Mouse (Mus musculus) testis, adult 2 months (tissue): ENCODE measurements around the gene Coro1a.

Experiments
- CTCF ChIP-seq: fragments of 200-500 bp; IDR thresholded peaks from 2 replicates; pipeline ENCODE4 v1.5.1; 2012; ENCODE audit warnings: low read depth, mild to moderate bottlenecking, inconsistent platforms, low read length, moderate library complexity; ENCODE audit not compliant: control insufficient read depth, insufficient read depth, insufficient replicate concordance
- POLR2A ChIP-seq: fragments of 200-500 bp; IDR thresholded peaks from 2 replicates; pipeline ENCODE4 v1.6.1; 2012; ENCODE audit warnings: low read depth, mild to moderate bottlenecking, inconsistent platforms, low read length, moderate library complexity; ENCODE audit not compliant: control insufficient read depth

DNA sequence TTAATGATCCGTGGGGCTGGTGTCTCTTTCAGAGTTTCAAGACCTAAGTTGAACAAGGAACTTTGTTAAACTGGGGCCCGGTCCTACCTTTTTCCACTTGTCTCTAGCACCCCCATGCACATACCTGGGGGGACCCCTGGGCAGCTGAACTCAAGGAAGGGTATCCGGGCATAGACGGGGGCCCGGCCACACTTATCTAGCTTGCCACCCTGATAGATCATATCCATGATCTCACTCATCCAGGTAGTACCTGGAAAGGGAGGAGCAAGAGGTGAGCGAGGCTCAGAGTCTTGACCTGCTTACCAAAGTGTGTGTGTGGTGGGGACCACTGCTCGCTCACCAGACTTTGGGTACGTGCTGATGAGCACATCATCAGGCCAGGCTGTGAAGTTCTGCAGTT is 32.5 kb downstream of the Coro1a start:
- no peak for TF ChIP-seq CTCF
- TF ChIP-seq POLR2A, result no peak
